ENCODE assay signal across 23 mouse cellular contexts in the genomic region with DNA sequence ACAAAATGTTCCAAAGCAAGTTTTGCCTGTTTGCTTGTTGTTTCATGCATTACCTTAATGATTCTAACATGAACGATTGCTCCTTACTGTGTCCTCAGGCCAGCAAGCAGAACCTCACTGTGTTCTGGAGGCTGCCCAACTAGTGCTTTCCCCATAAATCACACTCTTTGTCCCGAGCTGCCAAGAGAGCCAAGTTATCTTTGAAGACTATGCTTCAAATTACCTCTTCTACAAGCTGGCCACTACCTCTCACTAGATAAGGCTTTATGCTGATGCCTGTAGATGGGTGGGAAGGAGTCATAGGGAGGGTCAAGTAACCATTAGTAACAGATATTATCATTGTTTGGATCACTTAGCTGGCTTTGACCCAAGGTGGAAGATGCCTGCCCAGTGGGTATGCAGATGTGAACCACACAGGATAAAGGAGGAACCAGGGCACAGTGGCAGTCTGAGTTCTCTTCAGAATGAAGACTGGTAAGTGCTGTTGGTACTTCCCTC. TPM values are rescaled to one million over a fixed set of nuclear protein-coding genes. Genes with fewer than 3 reads are reported as not detected.
A peak's percentile ranks its signal among the peaks of the same experiment; 100 is the strongest.
DNase-seq lines count a peak whose midpoint lies in the region; ATAC-seq lines count a peak whose summit lies in the region.
"Had no signal": no experiment of that assay in that cellular context is flagged by ENCODE, and none has a peak within 500 bp of the region (broad histone marks: within the 10 kb centered on the region; RNA-seq: fewer than 3 reads in every experiment).

No protein-coding gene starts in this region.

- ATAC-seq in neutrophil, adult 5-6 weeks (ENCODE audit: extremely low read depth, insufficient number of reproducible peaks, low FRiP score, poor library complexity, severe bottlenecking) = peak; percentile 45; the same call in 1 of the 2 replicates
- no peak for ATAC-seq in forebrain, embryonic 11.5 days (replicated peaks; ENCODE audit: low FRiP score)
- ATAC-seq in midbrain, embryonic 15.5 days (replicated peaks) = no peak
- ATAC-seq: forebrain, embryonic 13.5 days; intestine, embryonic 15.5 days; liver, embryonic 12.5 days had no signal

- H3K4me1 ChIP-seq in forebrain, embryonic 11.5 days (replicated peaks; ENCODE audit: control insufficient read depth, insufficient read depth, low read length) = no peaks in the 10 kb centered on the region
- no peaks in the 10 kb centered on the region for H3K4me1 ChIP-seq in midbrain, embryonic 15.5 days
- H3K4me1 ChIP-seq: embryonic facial prominence, embryonic 15.5 days; intestine, embryonic 15.5 days; limb, embryonic 10.5 days; lung, embryonic 15.5 days; stomach, embryonic 15.5 days had no signal

- peak; percentile 51 for DNase-seq in adrenal gland, postnatal 10 days
- DNase-seq in adrenal gland, postnatal 4 days (ENCODE audit: low spot score in 2 of 2) = no peak
- peak; percentile 50 for DNase-seq in urinary bladder, postnatal 14 days (ENCODE audit: low spot score)
- no peak for DNase-seq in urinary bladder, postnatal 10 days (ENCODE audit: low spot score)
- peak; percentile 64 for DNase-seq in gonadal fat pad, adult 2 months (ENCODE audit: low read depth)
- DNase-seq in forebrain, embryonic 11.5 days (ENCODE audit: low spot score) = no peak
- DNase-seq: B cell, adult 2 months; cerebellum, postnatal 10 days; embryo, embryonic 11 days; midbrain, embryonic 14.5 days; spleen, adult 18-20 months; thymus, postnatal 36 days had no signal

- no peaks in the 10 kb centered on the region for H3K27me3 ChIP-seq in forebrain, embryonic 11.5 days (ENCODE audit: control insufficient read depth, insufficient read depth, low read length)
- no peaks in the 10 kb centered on the region for H3K27me3 ChIP-seq in midbrain, embryonic 15.5 days (replicated peaks)
- H3K27me3 ChIP-seq: embryonic facial prominence, embryonic 15.5 days; forebrain, embryonic 13.5 days; intestine, embryonic 15.5 days; liver, embryonic 12.5 days; lung, embryonic 15.5 days; stomach, embryonic 15.5 days had no signal

- no peak overlapping the region for H3K4me3 ChIP-seq in forebrain, embryonic 11.5 days (ENCODE audit: low read depth, low read length)
- H3K4me3 ChIP-seq in midbrain, embryonic 15.5 days = no peak overlapping the region
- H3K4me3 ChIP-seq: embryonic facial prominence, embryonic 15.5 days; forebrain, embryonic 13.5 days; intestine, embryonic 15.5 days; limb, embryonic 10.5 days; liver, embryonic 12.5 days; lung, embryonic 15.5 days; stomach, embryonic 15.5 days had no signal

- H3K27ac ChIP-seq in forebrain, embryonic 11.5 days (ENCODE audit: low read depth, low read length) = no peak overlapping the region
- H3K27ac ChIP-seq in midbrain, embryonic 15.5 days = no peak overlapping the region
- H3K27ac ChIP-seq: embryonic facial prominence, embryonic 15.5 days; forebrain, embryonic 13.5 days; hindbrain, embryonic 14.5 days; intestine, embryonic 15.5 days; limb, embryonic 10.5 days; liver, embryonic 12.5 days; lung, embryonic 15.5 days; macrophage; stomach, embryonic 15.5 days had no signal

- no peak overlapping the region for H3K4me2 ChIP-seq in forebrain, embryonic 11.5 days (ENCODE audit: low read depth, low read length, severe bottlenecking)
- H3K4me2 ChIP-seq in midbrain, embryonic 15.5 days = no peak overlapping the region
- H3K4me2 ChIP-seq: embryonic facial prominence, embryonic 15.5 days; forebrain, embryonic 13.5 days; hindbrain, embryonic 14.5 days; intestine, embryonic 15.5 days; liver, embryonic 12.5 days; lung, embryonic 15.5 days; stomach, embryonic 15.5 days had no signal

- no peaks in the 10 kb centered on the region for H3K9me3 ChIP-seq in forebrain, embryonic 11.5 days (ENCODE audit: control insufficient read depth, low read length)
- no peaks in the 10 kb centered on the region for H3K9me3 ChIP-seq in midbrain, embryonic 15.5 days
- H3K9me3 ChIP-seq: embryonic facial prominence, embryonic 15.5 days; forebrain, embryonic 13.5 days; intestine, embryonic 15.5 days; limb, embryonic 10.5 days; liver, embryonic 12.5 days; lung, embryonic 15.5 days; stomach, embryonic 15.5 days had no signal

- no peaks in the 10 kb centered on the region for H3K36me3 ChIP-seq in forebrain, embryonic 11.5 days (ENCODE audit: control insufficient read depth, insufficient read depth, low read length)
- H3K36me3 ChIP-seq in midbrain, embryonic 15.5 days (replicated peaks) = no peaks in the 10 kb centered on the region
- H3K36me3 ChIP-seq: embryonic facial prominence, embryonic 15.5 days; intestine, embryonic 15.5 days; limb, embryonic 10.5 days; liver, embryonic 12.5 days; lung, embryonic 15.5 days; stomach, embryonic 15.5 days had no signal

- 90% methylated on average over 2 of the region's 2 CpGs for WGBS in forebrain, embryonic 11.5 days
- WGBS in midbrain, embryonic 15.5 days = 88% methylated on average over 2 of the region's 2 CpGs

- no peak overlapping the region for H3K9ac ChIP-seq in forebrain, embryonic 11.5 days (ENCODE audit: low read length)
- H3K9ac ChIP-seq in midbrain, embryonic 15.5 days = no peak overlapping the region
- H3K9ac ChIP-seq: embryonic facial prominence, embryonic 15.5 days; forebrain, embryonic 13.5 days; hindbrain, embryonic 14.5 days; intestine, embryonic 15.5 days; liver, embryonic 12.5 days; lung, embryonic 15.5 days; stomach, embryonic 15.5 days had no signal

RNA-seq across cellular contexts. Expression of a gene that starts 32.6 kb away (rescaled TPM):
- total RNA-seq in adrenal gland, postnatal 10 days (2021) = 10 to 100 TPM; 79.2 to 94.0 TPM
- 10 to 100 TPM; 71.3 to 80.4 TPM for total RNA-seq in adrenal gland, postnatal 4 days (2021)
- 50.0 and 57.4 TPM in 2 replicates for polyA plus RNA-seq in gonadal fat pad, adult 2 months (2012; rRNA removed)
- total RNA-seq in neutrophil, adult 5-6 weeks (2017) = 138 and 142 TPM in 2 replicates
- polyA plus RNA-seq in forebrain, embryonic 11.5 days (2014; fragmentation: Nextera tagmentation; extraction: Ambion mirVana) = 26.8 and 27.0 TPM in 2 replicates
- 11.5 and 12.3 TPM in 2 replicates for polyA plus RNA-seq in midbrain, embryonic 15.5 days (2015; fragmentation: Nextera tagmentation; extraction: Ambion mirVana)

Comparison
In these comparisons a context has a peak if more than half of its experiments do, and no peak if none do; other contexts are left out.
1. DNase-seq: peak in adrenal gland, postnatal 10 days (single experiment), urinary bladder, postnatal 14 days (single experiment) and gonadal fat pad, adult 2 months (single experiment); none in adrenal gland, postnatal 4 days (0 of 2), urinary bladder, postnatal 10 days (single experiment) and forebrain, embryonic 11.5 days (single experiment).